Mouse (Mus musculus): ENCODE data around the gene Tek. TPM values are rescaled to one million over a fixed set of nuclear protein-coding genes. Genes with fewer than 3 reads are reported as not detected.
"Not testable (repeated sequence)": the region's sequence is repeated elsewhere in the genome, so short reads cannot be mapped to it uniquely, and the experiment has no call there.

The Tek gene
- 10 to 100 TPM; 61.1 to 69.4 TPM for total RNA-seq (2021)

DNA sequence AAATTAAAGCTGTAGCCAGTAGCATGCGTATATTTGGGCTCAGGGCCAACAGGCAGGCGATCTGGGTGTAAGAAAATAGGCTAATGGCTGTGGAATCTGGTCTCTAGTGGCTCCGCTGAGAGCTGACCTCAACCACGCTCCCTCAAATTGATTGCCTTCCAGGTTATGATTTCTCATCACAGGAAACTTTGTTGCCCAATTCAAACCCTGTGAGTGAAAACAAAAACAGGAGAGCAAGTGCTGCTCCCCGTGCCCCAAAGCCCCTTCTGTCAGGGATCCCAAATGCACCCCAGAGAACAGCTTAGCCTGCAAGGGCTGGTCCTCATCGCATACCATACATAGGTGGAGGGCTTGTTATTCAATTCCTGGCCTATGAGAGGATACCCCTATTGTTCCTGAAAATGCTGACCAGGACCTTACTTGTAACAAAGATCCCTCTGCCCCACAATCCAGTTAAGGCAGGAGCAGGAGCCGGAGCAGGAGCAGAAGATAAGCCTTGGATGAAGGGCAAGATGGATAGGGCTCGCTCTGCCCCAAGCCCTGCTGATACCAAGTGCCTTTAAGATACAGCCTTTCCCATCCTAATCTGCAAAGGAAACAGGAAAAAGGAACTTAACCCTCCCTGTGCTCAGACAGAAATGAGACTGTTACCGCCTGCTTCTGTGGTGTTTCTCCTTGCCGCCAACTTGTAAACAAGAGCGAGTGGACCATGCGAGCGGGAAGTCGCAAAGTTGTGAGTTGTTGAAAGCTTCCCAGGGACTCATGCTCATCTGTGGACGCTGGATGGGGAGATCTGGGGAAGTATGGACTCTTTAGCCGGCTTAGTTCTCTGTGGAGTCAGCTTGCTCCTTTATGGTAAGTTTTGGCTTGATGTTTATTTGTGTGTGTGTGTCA is at the start of gene Tek:
TSS of gene Tek (plus strand) at position 452 of the 894 bp plus-strand sequence.
- intact Hi-C loops (cut with DNase I): loop anchor here (5.0 kb wide), 1 partner anchor 67 kb away; no protein-coding TSS in a partner anchor
- DNase-seq: peak; percentile 72 to 75

DNA sequence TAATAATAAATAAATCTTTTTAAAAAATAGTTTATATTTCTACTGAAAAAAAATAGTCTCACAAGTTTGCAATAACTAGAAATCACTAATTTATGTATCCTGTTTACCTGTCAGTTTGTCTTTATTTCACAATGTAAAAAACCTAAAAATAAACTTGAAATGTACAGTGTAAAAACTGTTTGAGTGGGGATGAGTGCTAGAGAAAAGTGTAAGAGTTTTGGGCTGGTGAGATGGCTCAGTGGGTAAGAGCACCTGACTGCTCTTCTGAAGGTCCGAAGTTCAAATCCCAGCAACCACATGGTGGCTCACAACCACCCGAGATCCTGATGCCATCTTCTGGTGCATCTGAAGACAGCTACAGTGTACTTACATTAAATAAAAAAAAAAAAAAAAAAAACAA is 49.3 kb upstream of the Tek start:
- intact Hi-C loops (cut with DNase I): loop anchor here (2.0 kb wide), 1 partner anchor 53 kb away; no protein-coding TSS in a partner anchor
- DNase-seq: not testable (repeated sequence)

DNA sequence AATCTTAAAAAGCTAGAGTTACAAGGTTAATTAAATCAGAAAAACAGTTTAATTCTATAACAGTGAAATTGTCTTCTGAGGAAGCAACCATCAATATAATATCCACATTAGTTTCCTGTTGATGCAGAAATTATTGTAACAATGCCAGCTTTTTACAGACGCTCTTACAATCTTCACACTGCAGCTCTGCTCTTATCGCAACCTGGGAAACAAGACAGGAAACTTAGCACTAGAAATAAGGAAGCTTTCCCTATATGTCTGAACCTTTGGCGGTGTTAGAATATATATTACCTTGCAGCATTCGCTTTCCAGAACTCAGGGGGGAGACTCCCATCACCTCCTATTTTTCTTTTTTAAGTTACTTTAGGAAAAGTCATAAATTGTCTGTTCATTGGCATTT is 48.0 kb upstream of the Tek start:
- intact Hi-C loops (cut with DNase I): no loop called here
- DNase-seq: no peak

DNA sequence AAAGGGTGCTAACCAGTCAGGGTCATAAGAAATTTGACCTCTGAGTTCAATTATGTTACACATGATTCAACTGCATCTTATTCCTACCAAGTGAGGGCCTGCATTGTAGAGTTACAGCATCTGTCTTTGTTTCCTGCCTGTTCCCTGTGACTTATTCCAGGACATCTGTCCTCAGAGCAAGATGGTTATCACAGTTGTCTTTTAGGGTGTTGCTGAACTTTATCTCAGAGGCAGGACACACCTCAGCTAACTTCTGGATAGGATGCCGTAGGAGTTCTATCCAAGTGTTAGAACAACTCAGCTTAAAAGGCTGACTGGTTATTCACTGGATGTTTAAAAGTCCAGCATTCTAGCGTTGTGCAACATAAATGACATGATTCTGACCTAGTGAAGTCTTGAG is 46.9 kb upstream of the Tek start:
- intact Hi-C loops (cut with DNase I): no loop called here
- DNase-seq: no peak

DNA sequence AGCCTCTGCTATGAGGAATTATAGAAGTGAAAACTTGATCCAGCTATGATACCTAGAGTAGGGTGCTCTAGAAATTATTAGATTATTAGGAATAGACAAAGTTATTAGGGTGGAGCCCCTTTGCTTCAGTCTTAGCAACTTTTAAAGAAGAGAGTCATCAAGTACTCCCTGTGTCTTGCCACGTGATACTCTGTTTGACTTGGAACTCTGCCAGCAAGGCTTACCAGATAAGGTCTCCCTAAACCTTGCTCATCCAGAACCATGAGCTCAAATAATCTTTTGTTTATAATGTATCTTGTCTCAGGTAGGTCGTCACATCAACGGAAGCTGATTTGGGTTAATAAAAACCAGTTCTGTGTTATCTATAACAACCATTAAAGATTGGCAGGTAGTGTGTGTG is 42.7 kb upstream of the Tek start:
- intact Hi-C loops (cut with DNase I): no loop called here
- DNase-seq: no peak

DNA sequence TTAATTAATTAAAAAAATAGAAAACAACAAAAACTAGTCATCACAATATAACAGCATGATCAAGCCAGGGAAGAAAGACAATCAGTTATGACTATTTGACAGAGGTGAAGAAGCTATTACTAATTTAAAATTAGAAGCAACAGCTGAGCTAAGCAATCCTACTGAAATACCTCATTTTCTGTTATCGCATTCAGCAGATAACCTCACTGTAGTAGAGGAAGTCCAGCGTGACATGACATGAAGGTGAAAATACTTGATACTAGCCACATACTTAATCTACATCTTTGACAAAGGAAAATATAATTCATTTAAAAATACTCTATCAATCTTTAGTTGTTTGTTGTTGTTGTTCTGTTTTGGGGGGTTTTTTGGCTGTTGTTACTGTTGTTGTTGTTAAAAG is 28.1 kb upstream of the Tek start:
- intact Hi-C loops (cut with DNase I): no loop called here
- DNase-seq: no peak

DNA sequence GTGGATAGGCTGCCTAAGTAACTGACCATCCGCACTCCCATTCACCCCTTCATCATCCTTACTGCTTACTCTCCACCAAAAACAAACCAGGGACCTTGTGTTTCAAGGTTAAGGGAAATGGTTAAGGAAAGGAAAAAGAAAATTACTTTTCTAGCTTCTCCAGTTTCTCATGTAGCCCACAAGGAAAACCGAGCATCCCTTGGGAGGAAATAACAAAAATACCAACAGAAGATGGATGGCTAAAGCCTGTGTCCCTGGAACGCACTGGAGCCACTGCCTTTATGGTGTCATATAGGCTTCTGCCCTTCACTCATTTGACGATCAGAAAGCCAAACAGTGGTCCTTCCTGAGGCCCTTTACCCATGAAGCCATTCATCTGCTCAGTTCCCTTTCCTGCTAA is 27.7 kb upstream of the Tek start:
- intact Hi-C loops (cut with DNase I): no loop called here
- DNase-seq: no peak

DNA sequence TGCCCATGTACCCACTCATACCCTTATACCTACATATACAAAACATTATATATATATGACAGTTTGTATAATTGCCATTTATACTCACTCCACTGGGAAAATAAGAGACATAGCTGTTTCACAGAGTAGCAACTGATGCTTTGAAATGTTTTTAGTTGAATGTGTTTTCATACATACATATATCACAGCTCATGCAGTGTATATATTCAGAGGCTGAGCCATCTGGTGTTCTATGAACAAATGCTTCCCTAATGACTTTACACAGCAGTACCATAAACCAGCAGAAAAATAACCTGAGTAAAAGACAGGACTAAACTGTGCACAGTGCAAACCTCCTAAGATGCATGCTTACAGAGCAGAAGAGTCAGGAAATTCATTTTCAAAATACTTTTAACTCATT is 25.3 kb upstream of the Tek start:
- intact Hi-C loops (cut with DNase I): no loop called here
- DNase-seq: no peak

DNA sequence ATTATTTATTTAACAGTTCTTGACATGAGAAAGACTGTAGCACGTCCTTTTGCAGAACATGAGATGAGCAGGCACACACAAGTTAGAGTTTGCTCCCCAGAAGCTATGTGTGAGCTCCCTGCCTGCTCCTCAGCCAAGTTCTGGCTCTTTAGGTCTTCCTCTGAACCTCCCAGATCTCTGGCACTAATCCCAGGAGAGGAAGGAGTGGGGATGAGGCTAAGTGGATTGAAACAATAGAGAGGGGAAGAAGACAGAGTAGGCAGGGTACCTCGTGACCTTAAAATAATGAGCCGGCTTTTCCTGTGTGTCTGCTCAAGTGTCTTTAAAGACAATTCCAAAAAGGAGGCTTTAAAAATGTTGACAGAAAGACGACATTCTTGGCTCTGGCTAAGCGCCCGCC is 23.9 kb upstream of the Tek start:
- DNase-seq: peak; percentile 46 to 52
- intact Hi-C loops (cut with DNase I): no loop called here

DNA sequence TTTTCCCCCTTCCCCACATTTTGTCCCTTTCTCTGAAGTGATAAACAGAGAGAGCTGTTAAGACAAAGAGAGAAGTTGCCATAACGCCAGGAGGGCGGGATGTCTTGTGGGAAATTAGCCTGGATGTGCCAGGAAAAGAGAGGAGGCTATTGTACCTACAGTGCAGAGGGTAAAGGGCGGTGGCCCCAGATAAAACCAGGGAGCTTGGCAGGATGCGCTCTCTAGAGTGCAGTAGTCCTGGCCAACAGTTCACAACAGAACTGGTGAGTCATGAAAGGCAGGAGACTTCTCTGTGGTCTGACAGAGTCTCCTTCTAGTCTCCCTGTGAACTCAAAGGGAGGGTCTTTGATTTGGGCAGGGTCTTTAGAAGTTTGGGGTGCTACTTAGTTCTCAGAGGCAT is 13.3 kb upstream of the Tek start:
- DNase-seq: peak; percentile 46 to 53
- intact Hi-C loops (cut with DNase I): no loop called here

DNA sequence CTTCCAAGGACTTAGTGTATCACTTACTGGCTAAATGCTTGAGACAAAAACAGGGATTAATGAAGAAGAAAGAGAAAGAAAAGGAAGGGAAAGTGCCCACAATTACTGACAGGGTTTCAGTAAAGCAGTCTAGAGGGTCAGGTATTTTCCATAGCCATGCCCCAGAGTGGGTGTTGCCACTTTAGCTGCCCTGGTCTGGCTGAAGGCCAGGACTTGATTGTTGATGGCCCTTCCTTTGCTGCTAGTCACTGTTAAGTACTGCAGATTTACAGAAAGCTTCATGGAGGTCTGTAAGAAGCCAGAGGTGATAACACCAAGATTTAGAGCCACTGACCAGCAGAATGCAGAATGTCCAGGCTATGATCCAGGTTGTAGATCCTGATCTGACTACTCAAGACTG is 6.4 kb upstream of the Tek start:
- intact Hi-C loops (cut with DNase I): no loop called here
- no peak for DNase-seq

DNA sequence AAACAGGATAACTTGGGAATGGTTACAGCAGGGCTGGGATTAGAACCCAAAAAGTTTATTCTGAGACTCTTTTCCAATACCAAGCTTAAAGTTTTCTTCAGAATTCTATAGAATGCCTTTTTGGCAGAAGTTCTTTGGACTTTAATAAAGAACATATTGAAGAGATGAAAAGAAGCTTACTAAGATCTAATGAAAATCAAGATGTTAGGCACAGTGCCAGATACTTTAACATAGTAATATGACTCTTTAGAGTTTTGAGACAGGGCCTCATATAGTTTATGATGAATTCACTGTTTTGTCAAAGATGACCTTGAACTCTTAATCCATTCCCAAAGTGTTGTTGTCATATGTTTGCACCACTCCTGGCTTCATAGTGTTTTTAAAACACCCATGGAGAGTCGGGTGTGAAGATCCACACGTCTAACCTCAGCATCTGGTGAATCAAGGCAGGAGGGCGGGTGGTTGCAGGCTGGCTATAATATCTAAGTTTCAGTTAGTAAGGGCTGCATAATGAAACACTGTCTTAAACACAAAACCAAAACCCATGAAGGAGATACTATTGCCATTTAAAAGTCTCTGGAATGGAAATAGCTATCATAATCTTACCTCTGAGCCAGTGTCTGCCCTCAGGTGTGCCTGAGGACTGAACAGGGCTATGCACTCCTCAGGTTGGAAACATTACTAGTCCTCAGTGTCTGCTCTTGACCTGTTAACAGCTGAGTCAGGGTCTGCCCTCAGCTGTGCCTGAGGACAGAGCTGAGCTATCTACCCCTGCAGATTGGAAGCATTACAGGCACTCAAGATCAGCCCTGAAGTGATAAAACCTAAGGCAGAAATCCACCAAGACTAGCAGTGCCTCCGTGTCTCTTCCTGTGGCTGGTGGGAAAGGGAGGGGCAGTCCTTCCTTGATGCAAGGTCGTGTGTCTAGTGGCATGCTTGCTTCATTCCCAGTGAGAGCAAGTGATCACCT is 1.5 kb upstream of the Tek start:
- intact Hi-C loops (cut with DNase I): loop anchor here (5.0 kb wide), 1 partner anchor 65 kb away; no protein-coding TSS in a partner anchor
- DNase-seq: no peak

DNA sequence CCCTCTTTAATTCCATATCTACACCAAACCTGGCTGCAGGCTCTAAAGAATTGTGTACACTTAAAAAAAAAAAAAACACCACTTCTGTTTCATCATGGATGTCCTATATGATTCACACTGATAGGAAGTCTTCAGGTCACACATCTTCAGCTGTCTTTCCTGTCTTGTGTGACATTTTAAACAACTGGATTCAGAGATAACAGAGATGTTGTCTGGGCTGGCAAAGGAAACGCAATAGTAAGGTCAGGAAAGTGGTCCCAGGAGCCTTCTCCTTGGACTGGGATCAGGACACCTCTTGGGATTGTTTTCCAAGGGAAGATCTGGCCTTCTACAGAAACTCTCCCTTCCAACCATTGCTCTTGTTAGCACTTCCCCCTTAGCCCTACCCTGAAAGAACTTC is 2.7 kb downstream of the Tek start:
- DNase-seq: no peak
- intact Hi-C loops (cut with DNase I): loop anchor here (2.0 to 5.0 kb wide), 4 partner anchors 21 to 310 kb away; partner anchors contain the start of gene Jun

DNA sequence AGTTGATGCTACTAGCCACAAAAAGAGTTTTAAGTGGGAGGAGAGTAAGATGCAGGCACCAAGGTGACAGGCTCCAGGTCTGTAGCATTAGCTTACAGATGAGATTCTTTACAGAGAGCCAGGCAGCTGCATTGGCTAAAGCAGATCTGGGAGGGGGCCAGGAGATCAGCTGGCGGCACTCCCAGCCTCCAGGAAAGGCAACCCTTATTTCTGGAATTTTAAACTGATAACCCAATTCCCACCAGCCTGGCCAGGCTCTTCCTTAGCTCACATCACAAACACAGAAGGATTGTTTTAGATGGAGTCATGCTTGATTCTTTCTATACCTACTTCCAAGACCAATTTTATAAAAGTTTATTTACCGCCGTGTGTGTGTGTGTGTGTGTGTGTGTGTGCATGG is 6.7 kb downstream of the Tek start:
- peak; percentile 82 to 86 for DNase-seq
- intact Hi-C loops (cut with DNase I): loop anchor here (2.0 kb wide), 1 partner anchor 83 kb away; no protein-coding TSS in a partner anchor

DNA sequence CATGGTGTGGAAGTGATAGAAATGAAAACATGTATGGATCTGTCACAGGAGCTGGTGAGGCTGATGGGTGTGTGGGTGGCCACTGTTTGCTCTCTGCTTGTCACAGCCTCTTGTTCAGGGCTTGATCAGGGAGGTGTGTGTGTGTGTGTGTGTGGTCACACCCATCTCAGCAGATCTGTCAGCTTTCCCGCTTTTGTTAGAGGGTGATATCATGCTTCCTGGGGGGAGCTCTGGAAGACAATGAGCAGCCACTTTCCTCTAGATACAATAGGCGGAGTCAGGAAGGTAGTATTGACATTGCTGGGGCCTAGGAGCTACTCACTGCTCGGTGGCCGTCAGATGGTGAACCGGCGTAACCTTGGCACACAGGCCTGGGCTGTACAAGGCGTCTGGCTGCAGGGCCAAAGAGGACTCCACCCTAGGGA is 7.3 kb downstream of the Tek start:
- intact Hi-C loops (cut with DNase I): loop anchor here (2.0 kb wide), 1 partner anchor 82 kb away; no protein-coding TSS in a partner anchor
- DNase-seq: peak; percentile 71 to 77

DNA sequence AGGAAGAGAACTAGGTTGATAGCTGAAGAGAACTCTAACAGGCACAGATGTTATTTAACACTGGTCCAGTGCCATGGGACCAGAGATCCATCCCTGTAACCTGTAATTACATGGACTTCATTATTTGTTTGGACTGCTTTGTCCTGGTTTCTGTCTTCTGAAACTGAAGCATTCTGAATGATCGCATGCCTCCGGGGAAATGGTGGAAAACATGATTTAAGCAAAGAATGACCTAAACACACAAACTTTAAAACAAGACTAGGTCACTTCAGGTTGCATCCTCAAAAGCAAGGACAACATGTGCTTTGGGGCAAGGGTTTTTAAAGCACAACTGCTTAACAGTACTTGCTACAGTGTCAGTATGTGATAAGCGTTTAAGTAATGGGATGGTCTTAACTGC is 8.2 kb downstream of the Tek start:
- peak; percentile 24 to 26 for DNase-seq
- intact Hi-C loops (cut with DNase I): loop anchor here (2.0 kb wide), 1 partner anchor 81 kb away; no protein-coding TSS in a partner anchor

DNA sequence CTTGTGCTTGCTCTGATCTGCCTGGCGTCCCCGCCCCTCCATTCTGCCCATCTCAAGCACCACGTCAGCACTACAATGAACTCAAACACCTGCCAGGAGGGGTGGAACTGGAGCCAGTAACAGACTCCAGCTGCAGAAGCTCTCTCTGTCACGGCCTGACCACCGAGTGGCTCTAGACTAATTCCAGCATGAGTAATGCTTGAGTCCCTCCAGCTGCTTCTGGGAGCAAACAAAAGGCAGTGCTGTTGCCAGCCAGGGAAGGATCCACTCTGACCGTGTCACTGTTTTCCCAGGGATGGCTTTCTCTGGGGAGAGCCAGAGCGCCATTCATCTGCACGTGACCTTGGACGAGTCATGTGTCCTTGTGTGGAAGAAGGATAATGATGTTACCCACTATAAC is 13.4 kb downstream of the Tek start:
- peak; percentile 85 to 86 for DNase-seq
- intact Hi-C loops (cut with DNase I): no loop called here

DNA sequence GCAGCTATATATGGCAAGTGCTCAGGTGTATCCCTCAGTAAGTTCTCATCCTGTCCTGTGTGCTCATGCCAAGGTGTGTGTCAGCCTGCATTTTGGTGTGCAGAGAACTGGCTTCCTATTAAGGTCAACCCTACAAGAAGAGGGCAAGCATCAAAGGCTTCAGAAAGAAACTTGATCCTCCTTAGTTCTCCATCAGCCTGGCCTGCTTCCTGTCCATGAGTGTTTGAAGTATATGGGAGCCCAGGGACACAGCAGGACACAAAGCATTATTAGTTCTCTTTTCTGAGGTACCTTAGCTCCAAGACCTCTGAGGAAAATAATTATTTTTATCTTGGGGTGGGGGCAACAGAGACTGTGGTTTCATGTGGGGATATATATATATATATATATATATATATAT is 26.1 kb downstream of the Tek start:
- intact Hi-C loops (cut with DNase I): no loop called here
- DNase-seq: no peak

DNA sequence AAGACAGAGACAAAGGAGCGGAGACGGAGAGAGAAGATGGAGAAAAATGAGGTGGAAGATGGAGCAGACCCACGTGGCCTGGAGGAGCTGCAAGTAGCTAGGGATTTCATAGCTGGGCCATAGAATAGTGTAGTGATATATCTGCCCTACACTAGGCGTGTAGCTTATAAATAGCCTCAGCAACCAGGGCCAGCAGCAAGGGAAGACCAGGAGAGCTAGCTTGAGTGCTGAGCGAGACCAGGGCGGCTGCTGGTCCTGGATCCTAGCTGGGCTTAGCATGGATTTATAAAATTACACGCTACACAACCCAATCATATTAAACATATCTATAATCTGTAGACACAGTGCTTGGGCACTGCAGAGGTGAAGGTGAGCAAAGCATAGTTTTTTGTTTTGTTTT is 27.1 kb downstream of the Tek start:
- no peak for DNase-seq
- intact Hi-C loops (cut with DNase I): no loop called here

DNA sequence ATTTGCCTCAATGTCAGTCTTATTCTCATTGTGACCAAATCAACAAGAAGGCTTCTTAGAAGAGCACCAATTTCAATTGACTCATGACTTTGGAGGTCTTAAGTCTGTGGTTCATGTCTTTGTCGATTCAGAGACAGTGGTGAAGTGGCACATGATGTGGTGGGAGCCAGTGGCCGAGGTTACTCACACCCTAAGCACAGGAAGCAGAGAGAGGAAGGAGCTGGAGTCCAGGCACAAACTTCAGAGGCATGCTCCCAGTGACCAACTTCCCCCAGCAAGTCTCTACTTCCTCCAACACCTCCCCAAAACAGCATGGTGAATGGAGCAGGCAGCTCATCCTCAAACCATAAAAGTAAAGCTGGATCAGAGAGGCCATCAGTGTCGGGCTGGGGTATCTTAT is 29.5 kb downstream of the Tek start:
- DNase-seq: no peak
- intact Hi-C loops (cut with DNase I): no loop called here

DNA sequence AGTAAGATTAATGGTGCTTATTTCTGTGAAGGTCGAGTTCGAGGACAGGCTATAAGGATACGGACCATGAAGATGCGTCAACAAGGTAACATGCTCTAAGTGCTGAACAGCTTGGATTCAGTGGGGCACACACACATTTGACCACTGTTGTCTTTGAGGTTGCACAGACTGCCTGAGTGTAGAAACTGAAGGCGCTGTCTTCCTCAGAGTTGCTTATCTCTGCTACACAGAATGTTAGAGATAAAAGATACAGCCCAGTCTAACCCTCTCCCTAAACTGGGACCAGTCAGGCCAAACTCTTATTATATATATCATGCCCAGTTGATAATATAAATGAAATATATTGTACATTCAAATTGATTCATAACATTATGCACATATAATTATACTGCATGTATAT is 42.0 kb downstream of the Tek start:
- DNase-seq: no peak
- intact Hi-C loops (cut with DNase I): no loop called here
